Comparison of ENCODE assay signal across 17 mouse cellular contexts in the genomic region with DNA sequence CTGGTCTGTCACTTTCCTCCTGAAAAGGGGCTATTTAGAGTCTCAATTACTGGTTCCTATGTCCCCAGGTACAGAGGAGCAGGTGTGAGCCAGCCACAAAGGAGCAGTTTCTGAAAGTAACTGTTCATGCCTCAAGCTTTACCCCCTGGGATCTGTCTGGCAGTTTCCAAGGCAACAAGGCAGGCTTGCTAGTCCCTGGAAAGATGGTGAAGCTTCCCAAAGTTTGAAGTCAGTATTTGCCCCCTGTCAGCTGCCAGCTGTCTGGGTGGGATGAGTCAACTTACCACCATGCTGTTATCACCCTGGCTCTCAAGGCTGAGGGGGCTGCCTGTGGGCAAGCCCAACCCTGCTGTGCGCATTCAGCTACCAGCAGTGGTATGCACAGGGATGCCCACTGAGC. TPM values are rescaled to one million over a fixed set of nuclear protein-coding genes. Genes with fewer than 3 reads are reported as not detected.
A peak's percentile ranks its signal among the peaks of the same experiment; 100 is the strongest.
DNase-seq lines count a peak whose midpoint lies in the region; ATAC-seq and TF ChIP-seq lines count a peak whose summit lies in the region.
"Had no signal": no experiment of that assay in that cellular context is flagged by ENCODE, and none has a peak within 500 bp of the region (broad histone marks: within the 10 kb centered on the region; RNA-seq: fewer than 3 reads in every experiment).

No protein-coding gene starts in this region.

- no peak for TF ChIP-seq POLR2A in kidney, adult 2 months (IDR thresholded peaks at IDR 0.05; ENCODE audit: low read depth, low read length)

- ATAC-seq in forebrain, embryonic 14.5 days, result no peak; the same call in 1 of the 2 replicates
- peak; percentile 74 for ATAC-seq in neural tube, embryonic 13.5 days (ENCODE audit: low read depth)
- peak; percentile 61; the same call in 1 of the 2 replicates for ATAC-seq in neural tube, embryonic 15.5 days (ENCODE audit: low FRiP score)

- no peaks in the 10 kb centered on the region for H3K36me3 ChIP-seq in forebrain, embryonic 14.5 days (ENCODE audit: control insufficient read depth, insufficient read depth, low read length)
- no peaks in the 10 kb centered on the region; the same call in 1 of the 2 replicates for H3K36me3 ChIP-seq in forebrain, embryonic 10.5 days (replicated peaks)
- peaks cover 6% of the 10 kb centered on the region; the same call in 1 of the 2 replicates for H3K36me3 ChIP-seq in kidney, adult 2 months (ENCODE audit: control insufficient read depth, insufficient read depth, low read length)
- no peaks in the 10 kb centered on the region for H3K36me3 ChIP-seq in neural tube, embryonic 13.5 days
- H3K36me3 ChIP-seq in neural tube, embryonic 15.5 days, result no peaks in the 10 kb centered on the region

- no peaks in the 10 kb centered on the region; the same call in none of the 2 replicates for H3K4me1 ChIP-seq in forebrain, embryonic 14.5 days (ENCODE audit: control insufficient read depth, insufficient read depth, low read length)
- peaks cover 12% of the 10 kb centered on the region for H3K4me1 ChIP-seq in forebrain, embryonic 10.5 days
- peaks cover 34% of the 10 kb centered on the region for H3K4me1 ChIP-seq in kidney, adult 2 months (ENCODE audit: control insufficient read depth, insufficient read depth, low read length)
- peaks cover 18% of the 10 kb centered on the region for H3K4me1 ChIP-seq in neural tube, embryonic 13.5 days (replicated peaks)
- H3K4me1 ChIP-seq in neural tube, embryonic 15.5 days, result peaks cover 17% of the 10 kb centered on the region
- H3K4me1 ChIP-seq: stomach, embryonic 15.5 days had no signal

- no peaks in the 10 kb centered on the region; the same call in 1 of the 2 replicates for H3K9me3 ChIP-seq in forebrain, embryonic 14.5 days (replicated peaks; ENCODE audit: control insufficient read depth, low read length)
- peaks cover 3% of the 10 kb centered on the region; the same call in 1 of the 2 replicates for H3K9me3 ChIP-seq in forebrain, embryonic 10.5 days
- H3K9me3 ChIP-seq in neural tube, embryonic 13.5 days, result no peaks in the 10 kb centered on the region
- no peaks in the 10 kb centered on the region for H3K9me3 ChIP-seq in neural tube, embryonic 15.5 days (replicated peaks)
- H3K9me3 ChIP-seq: heart, embryonic 12.5 days; intestine, embryonic 15.5 days; stomach, embryonic 15.5 days had no signal

- WGBS in forebrain, embryonic 14.5 days, result 90% methylated on average over 1 of the region's 1 CpGs
- WGBS in forebrain, embryonic 10.5 days, result 97% methylated on average over 1 of the region's 1 CpGs
- WGBS in kidney, adult 2 months, result 91% methylated on average over 1 of the region's 1 CpGs
- 63% methylated on average over 1 of the region's 1 CpGs for WGBS in neural tube, embryonic 13.5 days
- WGBS in neural tube, embryonic 15.5 days, result 72% methylated on average over 1 of the region's 1 CpGs

- H3K27ac ChIP-seq in forebrain, embryonic 14.5 days (ENCODE audit: low read depth, low read length), result no peak overlapping the region
- no peak overlapping the region for H3K27ac ChIP-seq in forebrain, embryonic 10.5 days
- H3K27ac ChIP-seq in kidney, adult 2 months (ENCODE audit: insufficient read depth, low read depth, low read length), result peak overlapping the region; percentile 89
- H3K27ac ChIP-seq in neural tube, embryonic 13.5 days (replicated peaks), result peak overlapping the region; percentile 34; the same call in 1 of the 2 replicates
- H3K27ac ChIP-seq in neural tube, embryonic 15.5 days (replicated peaks), result peak overlapping the region; percentile 54; the same call in 1 of the 2 replicates
- H3K27ac ChIP-seq: intestine, embryonic 15.5 days; layer of hippocampus, adult 2 months; liver, embryonic 14.5 days; stomach, embryonic 15.5 days had no signal

- DNase-seq in forebrain, embryonic 14.5 days (ENCODE audit: low spot score), result peak; percentile 56
- no peak for DNase-seq in forebrain, embryonic 10.5 days (ENCODE audit: extremely low spot score, low spot score)
- DNase-seq in kidney, adult 2 months, result no peak
- DNase-seq in kidney, postnatal 36 days, result no peak
- no peak for DNase-seq in neural tube, embryonic 10.5 days (ENCODE audit: extremely low spot score, low spot score)
- DNase-seq in kidney, adult 8-10 months, result no peak
- DNase-seq: adrenal gland, postnatal 10 days; cerebellum, adult 18-20 months; thymus, adult 2 months had no signal

- H3K27me3 ChIP-seq in forebrain, embryonic 14.5 days (replicated peaks; ENCODE audit: control insufficient read depth, insufficient read depth, low read length), result no peaks in the 10 kb centered on the region
- no peaks in the 10 kb centered on the region for H3K27me3 ChIP-seq in forebrain, embryonic 10.5 days (ENCODE audit: poor library complexity, severe bottlenecking)
- H3K27me3 ChIP-seq in kidney, adult 2 months (replicated peaks; ENCODE audit: control insufficient read depth, insufficient read depth, low read length), result no peaks in the 10 kb centered on the region
- no peaks in the 10 kb centered on the region for H3K27me3 ChIP-seq in neural tube, embryonic 13.5 days
- no peaks in the 10 kb centered on the region for H3K27me3 ChIP-seq in neural tube, embryonic 15.5 days (replicated peaks)
- H3K27me3 ChIP-seq: CH12.LX; heart, embryonic 12.5 days; intestine, embryonic 15.5 days; stomach, embryonic 15.5 days had no signal

- no peak overlapping the region for H3K4me2 ChIP-seq in forebrain, embryonic 14.5 days (ENCODE audit: low read length)
- no peak overlapping the region for H3K4me2 ChIP-seq in neural tube, embryonic 13.5 days
- no peak overlapping the region for H3K4me2 ChIP-seq in neural tube, embryonic 15.5 days
- H3K4me2 ChIP-seq: heart, embryonic 12.5 days; intestine, embryonic 15.5 days; stomach, embryonic 15.5 days had no signal

- TF ChIP-seq CTCF in kidney, adult 2 months (conservative IDR thresholded peaks at IDR 0.05; ENCODE audit: insufficient read depth, insufficient read length, low read depth, low read length), result no peak

- no peak overlapping the region for H3K9ac ChIP-seq in forebrain, embryonic 14.5 days (ENCODE audit: low read length)
- H3K9ac ChIP-seq in neural tube, embryonic 13.5 days, result no peak overlapping the region
- no peak overlapping the region for H3K9ac ChIP-seq in neural tube, embryonic 15.5 days (replicated peaks)
- H3K9ac ChIP-seq: heart, embryonic 12.5 days; intestine, embryonic 15.5 days; liver, embryonic 14.5 days; stomach, embryonic 15.5 days had no signal

- H3K4me3 ChIP-seq in forebrain, embryonic 14.5 days (ENCODE audit: low read depth, low read length), result no peak overlapping the region
- no peak overlapping the region for H3K4me3 ChIP-seq in forebrain, embryonic 10.5 days
- H3K4me3 ChIP-seq in kidney, adult 2 months (ENCODE audit: insufficient read depth, low read depth, low read length), result no peak overlapping the region
- H3K4me3 ChIP-seq in neural tube, embryonic 13.5 days, result no peak overlapping the region
- H3K4me3 ChIP-seq in neural tube, embryonic 15.5 days (replicated peaks), result no peak overlapping the region
- H3K4me3 ChIP-seq: heart, embryonic 12.5 days; intestine, embryonic 15.5 days; layer of hippocampus, adult 2 months; stomach, embryonic 15.5 days had no signal

RNA-seq across cellular contexts. Expression of gene Myzap, which starts 44.7 kb away (rescaled TPM):
- 2.6 and 3.4 TPM in 2 replicates for polyA plus RNA-seq in forebrain, embryonic 14.5 days (2014; fragmentation: Nextera tagmentation; extraction: Ambion mirVana)
- 3.5 and 4.0 TPM in 2 replicates for polyA plus RNA-seq in forebrain, embryonic 10.5 days (2016; fragmentation: Nextera tagmentation; extraction: Ambion mirVana)
- polyA plus RNA-seq in kidney, adult 2 months (2012; rRNA removed), result 3.6 and 4.1 TPM in 2 replicates
- 5.2 and 6.7 TPM in 2 replicates for polyA plus RNA-seq in neural tube, embryonic 13.5 days (2015; fragmentation: Nextera tagmentation; extraction: Ambion mirVana)
- 2.5 and 6.8 TPM in 2 replicates for polyA plus RNA-seq in neural tube, embryonic 15.5 days (2015; fragmentation: Nextera tagmentation; extraction: Ambion mirVana)

Comparison
In these comparisons a context has a peak if more than half of its experiments do, and no peak if none do; other contexts are left out.
1. H3K27ac ChIP-seq: peak in kidney, adult 2 months (single experiment), neural tube, embryonic 13.5 days (single experiment) and neural tube, embryonic 15.5 days (single experiment); none in forebrain, embryonic 14.5 days (single experiment) and forebrain, embryonic 10.5 days (single experiment).